Mouse (Mus musculus) heart, adult 2 months (tissue): ENCODE measurements at regions not wholly inside any gene's neighbourhood (a gene's known extent, or its start where the extent isn't known, plus 50 kb on each side); places are given as distances from the start of the nearest gene placed in this dataset.

Experiments used
- DNase-seq, 2 experiments: peaks; one replicate each; pipeline ENCODE4 v3.0.0; 2021
- H3K27ac ChIP-seq: fragments of 200-600 bp; 2 replicates; pipeline ENCODE4 v1.8.1; 2022
- H3K27me3 ChIP-seq: fragments of 200-500 bp; 2 replicates; pipeline ENCODE4 v1.6.1; 2012; ENCODE audit warnings: mild to moderate bottlenecking, low read length, inconsistent platforms, mixed read lengths; ENCODE audit not compliant: control insufficient read depth, insufficient read depth
- H3K36me3 ChIP-seq: fragments of 200-500 bp; 2 replicates; pipeline ENCODE4 v1.6.1; 2012; ENCODE audit warnings: low read length, inconsistent platforms; ENCODE audit not compliant: control insufficient read depth, insufficient read depth
- H3K4me1 ChIP-seq: fragments of 200-500 bp; 2 replicates; pipeline ENCODE4 v1.6.1; 2011; ENCODE audit warnings: low read length; ENCODE audit not compliant: control insufficient read depth, insufficient read depth
- H3K4me3 ChIP-seq: fragments of 200-600 bp; 2 replicates; pipeline ENCODE4 v1.8.1; 2022
- H3K79me2 ChIP-seq: fragments of 200-500 bp; replicated peaks from 2 replicates; pipeline ENCODE4 v1.6.1; 2012; ENCODE audit warnings: mild to moderate bottlenecking, inconsistent platforms, low read length, moderate library complexity, mixed read lengths; ENCODE audit not compliant: control insufficient read depth, insufficient read depth
- H3K9ac ChIP-seq: fragments of 200-500 bp; 2 replicates; pipeline ENCODE4 v1.6.1; 2012; ENCODE audit warnings: low read depth, mild to moderate bottlenecking, control low read depth, inconsistent platforms, low read length, mixed read lengths
- CTCF ChIP-seq: fragments of 200-600 bp; IDR thresholded peaks from 2 replicates; pipeline ENCODE4 v1.8.1; 2022; ENCODE audit warnings: antibody characterized with exemption, mild to moderate bottlenecking, moderate library complexity
- EP300 ChIP-seq: fragments of 200-500 bp; IDR thresholded peaks from 2 replicates; pipeline ENCODE4 v1.6.1; 2011; ENCODE audit warnings: low read depth, low read length, control low read depth; ENCODE audit not compliant: insufficient read depth
- POLR2A ChIP-seq: fragments of 200-500 bp; IDR thresholded peaks from 2 replicates; pipeline ENCODE4 v1.6.1; 2011; ENCODE audit warnings: mild to moderate bottlenecking, low read depth, low read length, control low read depth; ENCODE audit not compliant: insufficient read depth
- WGBS: fragments of 180-500 bp; shearing (Covaris S2); methylation state at CpG from one replicate; pipeline ENCODE4 v1.1.7; 2018; 5-methylcytosine and 5-hydroxymethylcytosine counted together
- intact Hi-C: fragments of 180-260 bp; cut with DNase I; formaldehyde crosslinking; loops from one replicate; pipeline ENCODE4 v1.15.1; 2025

DNA sequence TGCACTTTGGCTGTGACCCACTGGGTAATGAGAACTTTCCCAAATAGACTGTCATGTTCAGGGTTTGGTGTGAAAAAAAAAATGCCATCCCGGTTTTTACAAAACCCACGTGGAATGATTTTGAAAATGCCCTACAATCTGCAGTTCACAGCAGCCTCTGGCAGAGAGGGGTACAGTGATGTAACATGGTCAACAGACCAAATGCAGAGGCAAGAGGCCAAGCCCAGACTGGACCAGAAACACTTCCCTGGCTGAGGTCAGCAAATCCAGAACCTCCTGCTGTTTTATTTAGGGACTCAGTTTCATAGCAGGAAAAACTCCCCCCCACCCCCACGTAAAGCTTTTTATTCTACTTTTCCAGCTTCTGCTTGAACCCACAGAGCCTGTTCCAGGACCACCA lies 267.4 kb downstream of the Maf start:
- TF ChIP-seq POLR2A (no peak), EP300 (no peak), CTCF (no peak)
- intact Hi-C loops, result no loop called here
- no peaks in the 10 kb centered on the region for H3K36me3 ChIP-seq

DNA sequence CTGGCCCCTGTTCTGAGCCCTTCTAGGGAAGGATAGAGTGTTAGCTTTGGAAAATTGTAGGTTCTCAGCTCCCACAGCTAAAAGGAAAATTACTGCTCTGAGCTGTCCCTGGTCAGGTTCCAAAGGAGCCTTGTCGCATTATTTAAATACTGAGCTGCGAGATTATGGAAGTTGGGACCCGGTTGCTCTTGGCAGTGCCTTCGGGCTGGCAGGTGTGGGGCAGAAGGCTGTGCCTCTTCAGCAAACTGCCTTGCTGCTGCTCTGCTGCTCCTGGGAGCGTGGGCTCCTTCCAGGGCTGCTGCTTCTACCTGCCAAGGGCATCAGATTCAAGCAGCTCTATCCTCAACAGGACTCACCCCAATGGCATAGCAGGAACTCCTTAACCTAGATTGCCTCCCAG lies 268.1 kb downstream of the Maf start:
- no peak for TF ChIP-seq EP300
- 67% methylated on average over 5 of the region's 5 CpGs for WGBS
- Histone ChIP-seq H3K36me3 (no peaks in the 10 kb centered on the region), H3K79me2 (no peaks in the 10 kb centered on the region), H3K9ac (no peak overlapping the region), H3K27me3 (no peaks in the 10 kb centered on the region), H3K4me3 (no peak overlapping the region), H3K27ac (no peak overlapping the region), H3K4me1 (no peaks in the 10 kb centered on the region)
- DNase-seq, result no peak
- intact Hi-C loops, result no loop called here

More for the DNA sequence above, 267.4 kb downstream of the Maf start:
- Histone ChIP-seq H3K4me1 (no peaks in the 10 kb centered on the region), H3K79me2 (no peaks in the 10 kb centered on the region), H3K27ac (no peak overlapping the region), H3K27me3 (no peaks in the 10 kb centered on the region), H3K9ac (no peak overlapping the region), H3K4me3 (no peak overlapping the region)
- no peak for DNase-seq
- 61% methylated on average over 3 of the region's 3 CpGs for WGBS

- 90% methylated on average over 9 of the region's 9 CpGs for WGBS
- H3K4me3 ChIP-seq, result no peak overlapping the region
- H3K36me3 ChIP-seq, result no peaks in the 10 kb centered on the region
- H3K4me1 ChIP-seq, result no peaks in the 10 kb centered on the region
- no peaks in the 10 kb centered on the region for H3K27me3 ChIP-seq
- H3K79me2 ChIP-seq, result no peaks in the 10 kb centered on the region
- intact Hi-C loops, result no loop called here
- no peak for DNase-seq
- H3K9ac ChIP-seq, result no peak overlapping the region
- H3K27ac ChIP-seq, result no peak overlapping the region
- no peak for TF ChIP-seq EP300
- no peak for TF ChIP-seq POLR2A
- TF ChIP-seq CTCF, result no peak
Measured at GRCm38 (mm10) chr8:115437956-115438355, 269.6 kb downstream of the Maf start.

DNA sequence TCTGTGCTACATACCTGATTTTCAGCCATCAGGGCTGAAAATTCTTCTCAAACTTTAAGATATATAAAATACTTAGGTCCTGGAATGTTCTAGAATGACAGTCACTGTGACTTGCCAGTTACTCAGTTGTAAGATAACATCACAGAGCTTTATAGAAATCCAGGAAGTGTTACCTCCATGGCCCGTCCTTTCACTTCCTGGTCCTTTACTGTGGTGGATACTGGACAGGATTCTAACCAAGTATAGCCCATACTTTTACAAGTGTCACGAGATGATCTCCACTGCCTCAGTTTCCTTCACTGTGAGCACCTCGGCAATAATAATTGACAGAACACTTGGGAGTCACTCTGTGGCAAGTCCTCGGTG lies 271.3 kb downstream of the Maf start:
- Histone ChIP-seq H3K4me1 (no peaks in the 10 kb centered on the region), H3K27me3 (no peaks in the 10 kb centered on the region), H3K27ac (no peak overlapping the region), H3K79me2 (no peaks in the 10 kb centered on the region), H3K36me3 (no peaks in the 10 kb centered on the region), H3K9ac (no peak overlapping the region), H3K4me3 (no peak overlapping the region)
- intact Hi-C loops, result no loop called here
- DNase-seq, result no peak
- TF ChIP-seq EP300, result no peak
- no peak for TF ChIP-seq POLR2A
- no peak for TF ChIP-seq CTCF
- 77% methylated on average over 4 of the region's 4 CpGs for WGBS

- no peak for DNase-seq
- intact Hi-C loops, result no loop called here
- Histone ChIP-seq H3K4me1 (no peaks in the 10 kb centered on the region), H3K4me3 (no peak overlapping the region), H3K36me3 (no peaks in the 10 kb centered on the region), H3K9ac (no peak overlapping the region), H3K79me2 (no peaks in the 10 kb centered on the region), H3K27me3 (no peaks in the 10 kb centered on the region), H3K27ac (no peak overlapping the region)
- WGBS, result 90% methylated on average over 5 of the region's 5 CpGs
- TF ChIP-seq CTCF (no peak), EP300 (no peak), POLR2A (no peak)
Measured at GRCm38 (mm10) chr8:115435720-115436355, 271.8 kb downstream of the Maf start.

- Histone ChIP-seq H3K4me3 (no peak overlapping the region), H3K27me3 (no peaks in the 10 kb centered on the region), H3K4me1 (no peaks in the 10 kb centered on the region), H3K79me2 (no peaks in the 10 kb centered on the region), H3K36me3 (no peaks in the 10 kb centered on the region), H3K27ac (no peak overlapping the region), H3K9ac (no peak overlapping the region)
- peak in 1 of 2 experiments; percentile 28 for DNase-seq
- WGBS, result 59% methylated on average over 5 of the region's 5 CpGs
- intact Hi-C loops, result no loop called here
- TF ChIP-seq CTCF (no peak), POLR2A (no peak), EP300 (no peak)
Measured at GRCm38 (mm10) chr8:115432396-115433040, 275.1 kb downstream of the Maf start.
